Mouse (Mus musculus) mouse embryonic stem cell (cell line): ENCODE measurements around the gene Ergic2.

Experiments used
- in situ Hi-C, 2 experiments: fragments of 300-500 bp; cut with MboI; formaldehyde crosslinking; loops; 1 replicate in 1 of 2; 3 replicates in 1 of 2; pipeline ENCODE4 v1.14.3; 2019 to 2020; ENCODE audit warnings: low sequenced_read_pairs in 2 of 2, low pct_unique_long_range_greater_than_20kb in 1 of 2, mixed read lengths in 1 of 2; ENCODE audit not compliant: unreplicated experiment in 1 of 2

Gene Ergic2

DNA sequence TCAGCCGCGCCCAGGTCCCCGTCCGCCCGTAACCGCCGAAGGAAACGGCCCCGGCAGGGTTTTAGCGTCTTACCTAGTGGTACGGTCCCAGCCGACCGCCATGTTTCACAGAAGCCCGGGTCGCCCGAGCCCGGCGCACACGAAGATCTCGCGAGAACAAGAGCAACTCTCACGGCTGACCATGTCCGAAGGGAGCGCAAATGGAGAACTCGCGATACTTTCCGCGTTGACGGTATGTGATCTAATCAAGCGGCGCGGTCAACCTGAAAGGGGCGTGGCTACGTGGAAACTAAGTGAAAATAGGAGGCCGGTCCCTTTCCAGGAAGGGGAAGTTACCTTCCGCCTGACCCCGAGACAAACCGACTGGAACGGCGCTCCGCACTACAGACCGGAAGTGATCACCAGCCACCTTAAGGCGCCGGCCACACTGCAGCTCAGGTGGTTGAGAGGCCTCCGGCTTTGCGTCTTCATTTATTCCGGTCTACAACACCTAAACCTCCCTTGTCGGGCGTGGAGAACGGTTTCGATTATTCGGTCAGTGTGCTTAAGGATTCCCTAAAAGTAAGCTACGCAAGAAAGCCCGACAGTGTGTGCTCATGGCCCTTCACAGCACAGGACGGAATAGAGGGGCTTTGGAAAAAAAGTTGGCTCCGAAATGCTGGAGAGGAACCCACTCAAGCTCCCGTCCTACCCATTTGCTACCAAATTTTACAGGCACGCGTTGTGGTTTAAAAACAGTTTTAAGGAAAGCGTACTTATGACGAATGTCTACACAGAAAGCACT, at the start of gene Ergic2:
Gene Ergic2, minus strand, starts transcription at position 478 of the 784 bp plus-strand sequence.
- in situ Hi-C loops = loop anchor here (10.0 kb wide), 1 partner anchor 143 kb away; no protein-coding TSS in a partner anchor

DNA sequence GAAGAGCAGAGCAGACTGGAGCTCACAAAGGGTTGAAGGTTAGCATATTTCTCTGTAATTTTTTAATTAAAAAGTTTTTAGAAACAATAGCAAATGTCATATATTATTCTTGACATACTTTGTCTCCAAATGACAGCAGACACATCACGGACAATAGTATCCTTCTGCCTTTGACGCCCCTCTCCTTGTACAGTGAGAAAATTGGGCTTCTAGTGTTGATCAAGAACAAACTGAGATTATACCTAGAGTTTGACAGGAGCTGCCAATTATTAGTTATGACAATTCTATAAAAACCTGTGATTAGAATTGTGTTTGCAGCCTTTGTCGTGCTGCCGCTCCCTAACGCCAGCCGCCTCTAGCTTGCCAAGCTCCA, 48.5 kb upstream of the Ergic2 start:
- in situ Hi-C loops = no loop called here

DNA sequence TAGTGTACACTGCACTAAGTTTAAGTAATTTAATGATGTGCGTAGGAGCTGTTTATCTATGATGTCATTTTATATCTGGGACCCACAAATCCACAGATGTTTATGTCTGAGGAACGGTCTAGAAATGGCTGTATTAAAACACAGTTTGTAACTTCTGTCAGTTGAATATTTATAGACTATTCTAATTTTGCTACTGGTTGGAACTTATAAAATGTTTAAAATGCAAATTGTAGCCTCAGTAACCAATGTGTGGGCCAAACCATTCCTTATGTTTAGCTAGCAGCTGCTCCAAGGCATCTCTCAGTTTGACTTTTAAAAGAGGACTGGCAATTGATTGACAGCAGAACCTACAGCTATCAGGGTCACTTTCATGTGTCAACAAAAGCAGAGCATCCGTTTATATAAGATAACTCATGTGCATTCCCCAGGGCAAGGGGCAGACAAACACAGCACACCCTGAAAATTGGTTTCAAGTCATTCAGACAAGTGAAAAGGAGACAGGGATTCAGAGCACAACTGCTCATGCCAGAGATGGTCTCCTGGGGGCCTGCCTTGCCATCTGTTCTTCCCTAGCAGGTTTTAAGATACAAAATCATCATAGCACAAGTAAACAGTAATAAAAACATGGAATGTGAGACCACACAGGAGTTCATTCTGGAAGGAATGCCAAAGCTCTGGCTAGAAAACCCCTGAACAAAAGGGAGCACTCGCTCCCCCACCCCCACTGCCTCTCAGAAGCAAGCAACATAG, 48.0 kb upstream of the Ergic2 start:
- in situ Hi-C loops = loop anchor here in 1 of 2 experiments (10.0 kb wide), 1 partner anchor 105 kb away; no protein-coding TSS in a partner anchor

DNA sequence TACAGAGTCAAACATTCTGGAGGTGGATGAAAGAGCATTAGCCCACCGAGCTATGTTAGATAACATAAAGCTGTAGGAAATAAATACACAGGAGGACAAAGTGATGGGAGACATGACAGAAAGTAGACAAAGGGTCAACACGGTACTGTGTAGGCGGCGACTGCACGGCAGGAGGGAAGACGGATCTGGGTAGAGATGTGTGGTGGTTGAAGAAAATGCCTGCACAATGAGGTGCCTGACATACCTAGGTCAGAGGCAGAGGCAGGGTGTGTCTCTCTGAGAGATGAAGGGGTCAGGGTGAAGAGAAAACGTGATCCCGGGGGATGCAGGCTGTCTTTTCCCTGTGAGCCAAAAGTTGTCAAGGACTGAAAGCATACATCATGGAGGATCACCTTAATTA, 46.9 kb upstream of the Ergic2 start:
- in situ Hi-C loops = loop anchor here in 1 of 2 experiments (10.0 kb wide), 1 partner anchor 106 kb away; no protein-coding TSS in a partner anchor

DNA sequence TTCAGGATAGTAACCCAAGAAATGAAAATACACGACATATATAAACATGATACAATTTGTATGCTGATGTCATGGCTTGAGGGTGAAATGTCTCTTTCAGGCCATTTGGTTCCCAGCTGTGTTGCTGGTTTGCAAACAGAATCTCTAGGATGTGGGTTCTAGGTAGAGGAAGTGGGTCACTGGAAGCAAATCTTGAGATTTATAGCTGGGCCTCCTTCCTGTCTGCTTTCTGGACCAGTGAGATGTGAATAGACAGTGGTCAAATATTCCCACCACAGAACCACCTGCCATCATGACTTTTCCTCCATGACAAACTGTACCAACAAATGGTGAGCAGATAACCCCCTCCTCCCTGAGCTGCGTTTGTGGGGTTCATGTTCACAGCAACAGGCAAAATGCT, 45.6 kb upstream of the Ergic2 start:
- in situ Hi-C loops = loop anchor here in 1 of 2 experiments (10.0 kb wide), 1 partner anchor 107 kb away; no protein-coding TSS in a partner anchor

DNA sequence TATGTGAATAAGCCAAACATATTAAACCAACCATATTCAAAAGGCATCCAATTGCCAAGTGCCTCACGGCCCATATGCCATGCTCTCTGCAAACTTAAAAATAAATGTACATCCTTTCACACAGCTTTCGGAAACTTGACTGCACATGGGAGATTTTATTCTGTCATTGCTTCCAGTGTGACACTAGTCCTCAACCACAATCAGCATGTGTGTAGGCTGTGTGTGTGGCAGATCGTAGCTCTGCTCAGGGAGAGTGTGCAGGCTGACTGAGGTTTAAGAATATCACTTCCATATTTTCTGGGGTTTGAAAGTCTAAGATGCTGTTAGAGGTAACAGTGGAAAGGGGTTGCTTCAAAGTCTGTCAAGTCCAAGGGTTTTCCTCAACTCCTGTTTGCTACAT, 43.9 kb upstream of the Ergic2 start:
- in situ Hi-C loops = loop anchor here in 1 of 2 experiments (10.0 kb wide), 1 partner anchor 109 kb away; no protein-coding TSS in a partner anchor

DNA sequence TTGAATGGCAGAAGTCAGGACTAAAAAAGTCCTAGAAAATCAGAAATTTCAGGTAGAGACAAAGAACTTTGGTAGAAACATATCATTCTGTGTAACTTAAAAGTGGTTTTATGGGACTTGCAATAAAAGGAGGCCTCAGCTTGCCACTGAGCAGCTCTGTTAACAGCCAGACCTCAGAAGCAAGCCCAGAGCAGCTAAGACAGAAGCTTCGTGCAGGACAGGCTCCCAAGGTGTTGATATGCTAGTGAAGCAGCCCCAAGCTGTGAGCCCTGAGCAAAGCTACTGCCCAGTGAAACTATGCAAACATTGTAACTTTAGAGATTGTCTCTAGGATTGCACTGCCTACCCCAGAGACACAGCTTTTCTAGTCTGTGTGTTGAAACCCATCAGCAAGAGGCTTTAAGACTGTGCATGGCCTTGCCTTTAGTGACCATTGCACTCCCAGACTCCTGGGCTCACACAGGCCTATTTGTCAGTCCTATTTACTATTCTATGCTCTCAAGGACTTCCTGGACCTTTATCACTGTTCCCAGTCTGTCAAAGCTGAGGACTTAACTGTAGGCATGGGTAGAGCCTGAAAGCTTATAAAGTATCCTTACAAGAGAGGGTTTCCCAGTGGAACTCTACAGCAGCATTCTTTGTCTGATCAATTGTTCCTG, 43.4 kb upstream of the Ergic2 start:
- in situ Hi-C loops = loop anchor here in 1 of 2 experiments (10.0 kb wide), 1 partner anchor 109 kb away; no protein-coding TSS in a partner anchor

DNA sequence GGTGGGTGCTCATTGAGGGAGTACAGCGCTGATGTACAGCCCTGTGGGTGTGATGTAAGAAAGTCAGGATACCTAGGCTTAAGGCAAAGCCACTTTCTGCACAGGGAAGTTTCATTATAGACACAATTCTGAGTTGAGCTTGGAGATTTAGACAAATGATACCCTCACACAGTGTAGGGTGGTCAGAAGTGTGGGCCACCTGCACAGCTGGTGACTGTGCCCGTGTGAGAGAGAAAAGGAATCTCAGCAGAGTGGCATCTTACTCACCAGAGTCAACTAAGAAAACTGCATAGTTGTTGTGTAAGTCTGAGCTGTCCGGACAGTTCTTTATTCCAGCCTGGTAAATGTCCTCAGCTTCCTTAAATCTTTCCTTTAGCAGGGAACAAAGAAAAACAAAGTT, 37.0 kb upstream of the Ergic2 start:
- in situ Hi-C loops = no loop called here

DNA sequence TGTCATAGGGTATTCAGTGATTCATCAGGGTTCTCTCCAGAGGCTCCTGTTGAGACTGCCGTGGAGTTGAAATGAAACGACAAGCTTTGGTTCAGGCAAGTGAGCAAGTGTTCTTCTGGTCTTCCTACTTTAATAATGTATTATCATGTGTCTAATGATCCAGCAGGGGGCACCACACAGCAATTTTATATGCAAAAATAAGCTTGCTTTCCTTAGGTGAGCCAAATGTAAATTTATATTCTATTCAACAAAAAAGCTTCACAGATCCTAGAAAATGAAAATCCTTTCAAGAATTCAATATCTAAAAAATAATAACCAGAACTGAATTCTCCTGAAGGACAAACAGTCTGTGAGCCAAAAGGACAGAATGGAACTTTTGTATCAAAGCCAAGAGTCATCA, 36.5 kb upstream of the Ergic2 start:
- in situ Hi-C loops = no loop called here

DNA sequence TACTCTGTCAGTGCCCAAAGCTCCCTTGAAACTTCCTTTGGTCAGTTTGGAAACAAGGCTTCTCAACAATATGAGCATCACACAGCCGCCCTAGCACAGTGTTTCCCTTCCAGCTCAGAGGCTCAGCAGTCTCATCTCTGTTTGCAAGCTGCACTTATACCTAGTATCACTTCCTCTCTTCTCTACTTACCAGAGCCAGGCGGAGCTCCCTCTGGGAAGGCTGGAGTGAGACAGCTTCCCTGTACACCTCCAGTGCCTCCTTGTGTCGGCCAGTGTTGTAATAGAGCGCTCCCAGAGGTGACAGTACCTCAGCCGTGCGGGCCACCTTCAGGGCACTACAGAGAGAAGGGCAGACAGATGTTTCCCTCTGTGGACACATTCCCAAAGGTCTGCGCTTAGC, 34.4 kb upstream of the Ergic2 start:
- in situ Hi-C loops = no loop called here

DNA sequence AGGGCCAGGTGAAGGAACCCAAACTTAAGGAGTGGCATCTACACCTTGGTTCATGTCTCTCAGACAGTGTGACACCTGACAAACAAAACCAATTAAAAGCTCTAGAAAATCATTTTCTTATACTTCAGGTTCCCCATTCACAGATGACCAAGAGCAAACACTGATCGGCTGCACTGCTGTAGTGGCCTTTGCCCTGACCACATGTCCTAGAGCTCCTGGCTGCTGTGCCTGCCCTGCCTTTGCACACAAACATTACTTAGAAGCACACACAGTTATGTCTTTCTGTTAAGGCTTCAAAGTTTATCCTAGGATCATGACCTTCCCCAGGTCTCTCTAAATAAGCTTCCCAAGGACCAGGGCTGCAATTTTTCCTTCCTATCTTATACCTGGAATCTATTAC, 32.7 kb upstream of the Ergic2 start:
- in situ Hi-C loops = no loop called here

DNA sequence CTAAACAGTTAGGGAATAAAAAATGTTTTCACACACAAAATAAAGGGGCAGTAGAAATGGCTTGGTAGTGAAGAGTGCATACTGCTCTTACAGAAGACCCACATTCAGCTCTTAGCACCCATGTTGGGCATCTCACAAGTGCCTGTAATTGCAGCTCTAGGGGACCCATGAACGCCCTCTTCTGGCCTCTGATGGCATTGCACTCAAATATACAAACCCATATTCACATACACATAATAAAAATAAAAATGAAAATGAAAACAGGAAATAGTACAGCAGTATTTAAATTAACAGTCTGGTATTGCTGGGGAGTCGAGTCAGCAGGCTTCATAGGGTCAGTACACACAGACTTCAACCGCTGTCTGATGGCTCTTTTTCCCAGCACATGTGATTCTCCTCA, 30.1 kb upstream of the Ergic2 start:
- in situ Hi-C loops = no loop called here

DNA sequence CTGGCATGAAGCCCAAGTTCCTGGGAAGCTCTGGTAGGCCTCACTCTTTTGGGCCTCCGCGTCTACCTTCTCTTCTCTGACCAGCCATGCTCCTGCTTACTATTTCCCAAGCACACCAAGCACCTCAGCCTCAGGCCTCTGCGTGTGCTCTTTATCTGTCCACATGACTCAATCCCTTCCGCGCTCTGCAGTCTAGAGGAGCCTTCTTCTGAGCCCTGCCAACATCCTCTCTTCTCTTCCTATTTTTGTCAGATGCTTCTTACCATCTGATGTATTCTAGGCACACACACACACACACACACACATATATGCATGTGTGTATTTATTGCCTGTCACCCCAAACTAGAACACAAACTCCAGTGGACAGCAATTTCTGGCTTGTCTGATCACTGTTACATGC, 29.5 kb upstream of the Ergic2 start:
- in situ Hi-C loops = no loop called here

DNA sequence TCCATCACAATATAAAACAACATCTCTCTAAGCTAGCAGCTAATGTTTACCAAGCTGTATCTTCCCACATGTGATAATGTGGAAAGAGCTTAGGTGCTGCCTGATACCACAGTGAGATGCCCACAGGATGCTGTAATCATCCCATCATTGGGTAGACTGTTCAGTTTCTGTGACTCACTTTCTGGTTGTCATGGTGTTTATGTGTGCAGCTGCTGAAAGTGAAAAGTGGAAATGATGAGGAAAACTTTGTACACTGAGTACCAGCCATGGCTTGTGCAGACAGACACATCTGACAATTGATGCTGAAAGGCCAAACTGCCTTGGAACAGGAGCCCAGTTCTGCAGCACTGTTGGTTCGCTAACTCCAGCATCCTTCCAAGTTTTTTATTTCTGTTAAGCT, 27.1 kb upstream of the Ergic2 start:
- in situ Hi-C loops = no loop called here

DNA sequence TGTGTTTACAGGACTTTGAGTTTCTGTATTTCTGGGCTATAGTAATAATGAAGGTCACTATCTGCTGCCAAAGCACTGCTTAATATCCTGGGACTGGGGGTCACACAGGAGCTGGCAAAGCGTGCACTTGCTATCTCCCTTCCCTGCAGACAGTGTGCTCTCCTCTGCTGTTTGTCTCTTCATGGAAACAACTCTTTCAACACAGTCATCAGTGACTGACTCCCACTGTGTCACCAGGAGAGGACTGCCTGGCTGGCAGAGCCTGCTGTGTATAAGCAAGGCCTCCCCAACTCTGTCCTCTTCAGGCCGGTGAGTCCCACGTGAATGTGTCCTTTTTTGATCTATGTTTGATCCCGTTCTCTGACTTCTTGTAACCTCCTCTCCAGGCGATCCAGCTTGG, 25.3 kb upstream of the Ergic2 start:
- in situ Hi-C loops = no loop called here

DNA sequence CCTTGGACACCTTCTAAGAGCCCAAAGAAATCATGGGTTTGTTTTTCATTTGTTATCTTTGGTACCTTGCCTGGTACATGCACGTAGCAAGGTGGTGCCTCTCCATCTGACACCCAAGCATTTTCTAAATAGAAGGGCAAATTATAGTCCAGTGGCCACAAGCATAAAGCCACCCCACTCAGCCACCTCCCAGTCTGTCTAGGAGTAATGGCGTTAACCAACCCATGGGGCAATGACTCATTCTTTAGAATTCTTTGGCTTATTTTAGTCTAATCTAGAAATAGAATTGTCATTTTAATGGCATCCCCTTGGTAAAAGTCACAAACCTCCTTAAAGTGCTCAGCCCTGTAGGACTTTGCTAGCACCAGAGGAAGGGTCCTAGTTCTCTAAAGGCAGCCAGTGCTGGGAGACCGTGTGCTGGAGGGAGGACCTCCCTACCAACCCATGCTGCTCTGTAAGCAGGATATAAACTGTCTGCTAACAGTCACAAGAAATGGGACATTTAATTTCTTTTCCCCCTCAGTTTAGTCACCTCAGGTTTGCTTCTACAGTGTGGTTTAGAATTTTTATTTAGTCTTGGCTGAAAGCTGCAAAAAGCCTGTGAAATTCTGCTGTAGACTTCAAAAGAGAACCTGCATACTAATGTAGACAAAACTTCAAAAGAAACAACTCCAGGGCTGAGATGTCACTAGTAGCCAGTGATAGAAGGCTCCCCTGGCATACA, 22.1 kb upstream of the Ergic2 start:
- in situ Hi-C loops = no loop called here

DNA sequence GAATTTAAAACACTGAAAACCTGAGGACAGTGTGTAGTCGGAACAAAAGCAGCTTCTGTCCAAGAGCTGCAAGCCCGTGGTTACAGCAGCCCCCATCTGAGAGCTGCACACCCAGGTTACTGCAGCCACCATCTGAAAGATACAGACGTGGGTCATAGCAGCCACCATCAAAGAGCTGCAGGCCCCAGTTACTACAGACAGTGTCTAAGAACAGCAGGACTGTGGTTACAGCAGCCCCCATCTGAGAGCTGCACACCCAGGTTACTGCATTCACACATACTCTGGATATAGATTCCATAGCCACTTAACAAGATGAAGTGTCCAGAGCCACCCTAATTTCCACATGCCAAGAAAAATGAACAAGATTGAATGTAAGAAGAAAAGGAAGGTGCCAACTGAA, 15.4 kb upstream of the Ergic2 start:
- in situ Hi-C loops = no loop called here

DNA sequence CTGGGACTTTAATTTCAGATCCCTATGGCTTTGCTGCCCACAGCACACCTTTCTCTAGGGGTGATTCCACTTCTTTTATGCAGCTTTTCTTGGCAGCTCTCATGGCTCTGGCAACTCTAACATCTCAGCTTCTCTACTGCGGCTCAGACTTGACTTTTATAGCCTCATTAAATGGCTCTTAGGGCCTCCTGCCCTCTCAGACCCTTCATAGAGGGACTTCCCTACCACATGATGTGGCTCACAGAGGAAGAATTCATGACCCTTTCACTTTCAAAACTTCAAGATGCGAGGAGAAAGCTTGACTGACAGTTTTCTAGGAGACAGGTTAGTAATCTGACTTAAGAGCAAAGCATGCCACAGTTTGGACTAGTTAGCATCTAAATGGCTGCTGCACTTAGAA, 10.5 kb upstream of the Ergic2 start:
- in situ Hi-C loops = no loop called here
